Mouse (Mus musculus) olfactory bulb, adult 2 months (tissue): ENCODE data around the gene Zfp385b. TPM values are rescaled to one million over a fixed set of nuclear protein-coding genes. Genes with fewer than 3 reads are reported as not detected.

Experiments used
- H3K27ac ChIP-seq: fragments of 200-500 bp; 2 replicates; pipeline ENCODE4 v1.5.1; 2012; ENCODE audit warnings: low read depth, low read length; ENCODE audit not compliant: insufficient read depth
- H3K4me1 ChIP-seq: fragments of 200-500 bp; 2 replicates; pipeline ENCODE4 v1.6.1; 2012; ENCODE audit warnings: low read length; ENCODE audit not compliant: control insufficient read depth, insufficient read depth
- H3K4me3 ChIP-seq: fragments of 200-500 bp; 2 replicates; pipeline ENCODE4 v1.5.1; 2012; ENCODE audit warnings: mild to moderate bottlenecking, low read depth, low read length, moderate library complexity; ENCODE audit not compliant: insufficient read depth
- CTCF ChIP-seq: fragments of 200-500 bp; IDR thresholded peaks from 2 replicates; pipeline ENCODE4 v1.5.1; 2012; ENCODE audit warnings: low read depth, mild to moderate bottlenecking, low read length, moderate library complexity; ENCODE audit not compliant: insufficient read depth
- POLR2A ChIP-seq: fragments of 200-500 bp; IDR thresholded peaks from 2 replicates; pipeline ENCODE4 v1.6.1; 2012; ENCODE audit warnings: mild to moderate bottlenecking, low read depth, low read length, moderate library complexity; ENCODE audit not compliant: insufficient read depth
- WGBS: fragments of 180-500 bp; shearing (Covaris S2); methylation state at CpG from one replicate; pipeline ENCODE4 v1.1.7; 2018; 5-methylcytosine and 5-hydroxymethylcytosine counted together
- polyA plus RNA-seq: library from polyadenylated mRNA; stranded (reverse); fragments of >200 nt; gene quantifications from 2 replicates; pipeline ENCODE4 v1.2.4, GENCODE M21; 2012; ENCODE audit warnings: low replicate concordance; ENCODE audit not compliant: missing spikeins, insufficient read depth, insufficient read length

The Zfp385b gene
- polyA plus RNA-seq, 1 experiment: not detected

DNA sequence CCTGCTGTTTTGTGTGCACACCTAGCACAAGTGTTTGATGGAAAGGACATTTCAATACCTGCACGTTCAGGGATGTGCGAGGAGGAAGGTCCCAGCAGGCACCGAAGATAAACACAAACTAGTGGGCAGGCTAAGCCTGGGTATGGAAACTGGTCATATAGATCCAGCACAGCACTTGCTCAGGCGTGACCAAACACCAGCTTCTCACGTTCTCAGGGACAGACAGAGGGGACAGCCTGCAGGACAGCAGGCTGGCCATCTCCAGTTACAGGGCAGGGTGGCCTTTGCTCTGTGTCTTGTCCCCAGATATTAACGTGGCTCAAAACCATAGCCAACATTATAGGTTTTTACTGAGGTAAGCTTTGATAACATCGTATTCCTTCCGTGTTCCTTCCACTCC is 128.3 kb downstream of the Zfp385b start:
- H3K4me1 ChIP-seq: peaks cover 18% of the 10 kb centered on the region
- no peak overlapping the region for H3K27ac ChIP-seq
- TF ChIP-seq POLR2A: no peak
- no peak for TF ChIP-seq CTCF
- H3K4me3 ChIP-seq: no peak overlapping the region
- 74% methylated on average over 8 of the region's 8 CpGs for WGBS

- Histone ChIP-seq H3K4me1 (peaks cover 18% of the 10 kb centered on the region), H3K27ac (no peak overlapping the region), H3K4me3 (no peak overlapping the region)
- no peak for TF ChIP-seq CTCF
- TF ChIP-seq POLR2A: no peak
- 77% methylated on average over 8 of the region's 8 CpGs for WGBS
Measured at GRCm38 (mm10) chr2:77690316-77690715, 129.1 kb downstream of the Zfp385b start.

DNA sequence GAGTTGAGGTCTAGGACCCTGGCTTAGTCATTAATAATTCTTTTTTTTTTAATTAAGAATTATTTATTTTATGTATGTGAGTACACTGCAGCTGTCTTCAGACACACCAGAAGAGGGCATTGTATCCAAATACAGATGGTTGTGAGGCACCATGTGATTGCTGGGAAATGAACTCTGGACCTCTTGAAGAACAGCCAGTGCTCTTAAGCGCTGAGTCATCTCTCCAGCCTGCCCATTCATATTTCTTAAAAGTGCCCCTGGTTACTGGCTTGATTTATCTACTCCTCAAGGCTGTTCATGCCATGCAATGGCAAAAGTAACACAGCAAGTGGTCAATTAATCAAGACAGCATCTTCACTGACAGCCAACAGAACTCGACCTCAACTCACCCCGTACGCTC is 130.8 kb downstream of the Zfp385b start:
- 91% methylated on average over 4 of the region's 4 CpGs for WGBS

GRCm38 (mm10) chr2:77684088-77684487 is 135.4 kb downstream of the Zfp385b start:
- TF ChIP-seq CTCF (no peak), POLR2A (no peak)
- no peak overlapping the region for H3K27ac ChIP-seq
- WGBS: 41% methylated on average over 3 of the region's 3 CpGs
- H3K4me1 ChIP-seq: peaks cover 2% of the 10 kb centered on the region; the same call in 1 of the 2 replicates
- no peak overlapping the region for H3K4me3 ChIP-seq

More for the DNA sequence above, 130.8 kb downstream of the Zfp385b start:
- no peak overlapping the region for H3K4me3 ChIP-seq
- no peak for TF ChIP-seq POLR2A
- no peak for TF ChIP-seq CTCF
- peaks cover 13% of the 10 kb centered on the region for H3K4me1 ChIP-seq
- H3K27ac ChIP-seq: no peak overlapping the region

GRCm38 (mm10) chr2:77682205-77682604 is 137.2 kb downstream of the Zfp385b start:
- WGBS: 46% methylated on average over 5 of the region's 5 CpGs
- Histone ChIP-seq H3K4me3 (no peak overlapping the region), H3K27ac (no peak overlapping the region), H3K4me1 (peaks cover 2% of the 10 kb centered on the region; the same call in 1 of the 2 replicates)
- TF ChIP-seq POLR2A: no peak
- no peak for TF ChIP-seq CTCF

DNA sequence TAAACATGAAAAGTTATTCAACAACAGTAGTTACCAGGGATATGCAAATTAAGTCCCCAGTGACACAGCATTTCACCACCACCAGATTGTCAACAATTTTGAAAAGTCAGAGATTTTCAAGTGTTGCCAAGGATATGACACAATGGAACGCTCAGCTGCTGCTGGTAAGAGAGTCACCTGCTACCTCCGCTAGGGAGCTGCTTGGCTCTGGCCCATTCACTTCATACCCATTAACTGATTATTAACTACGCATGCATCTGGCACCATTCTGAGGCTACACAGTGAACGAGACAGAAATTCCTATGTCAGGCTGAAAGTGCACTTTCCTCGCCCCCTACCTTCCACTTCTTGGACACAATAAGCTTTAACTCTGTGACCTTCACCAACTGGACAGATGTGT is 137.7 kb downstream of the Zfp385b start:
- H3K4me3 ChIP-seq: no peak overlapping the region
- 39% methylated on average over 5 of the region's 5 CpGs for WGBS
- H3K4me1 ChIP-seq: peaks cover 1% of the 10 kb centered on the region; the same call in 1 of the 2 replicates
- no peak overlapping the region for H3K27ac ChIP-seq
- TF ChIP-seq POLR2A (no peak), CTCF (no peak)

DNA sequence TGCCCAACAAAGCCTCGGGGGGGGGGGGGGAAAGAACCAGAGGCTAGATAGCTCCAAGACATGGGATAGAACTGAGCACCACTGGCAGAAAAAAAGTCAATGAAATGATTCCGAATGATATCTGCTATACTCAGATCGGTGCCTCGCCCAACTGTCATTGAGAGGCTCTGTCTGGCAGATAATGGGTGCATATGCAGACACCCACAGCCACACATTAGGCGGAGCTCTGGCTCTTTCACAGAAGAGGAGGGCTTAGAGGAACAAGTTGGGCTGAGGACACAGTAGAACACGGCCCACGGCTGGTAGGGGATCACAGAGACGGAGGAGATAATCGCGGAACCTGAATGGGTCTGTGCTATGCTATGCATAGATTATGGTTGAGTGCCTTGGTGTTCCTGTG is 145.7 kb downstream of the Zfp385b start:
- 60% methylated on average over 10 of the region's 10 CpGs for WGBS
- TF ChIP-seq CTCF (no peak), POLR2A (no peak)
- no peak overlapping the region for H3K4me3 ChIP-seq
- peaks cover 13% of the 10 kb centered on the region for H3K4me1 ChIP-seq
- no peak overlapping the region; the same call in 1 of the 2 replicates for H3K27ac ChIP-seq

DNA sequence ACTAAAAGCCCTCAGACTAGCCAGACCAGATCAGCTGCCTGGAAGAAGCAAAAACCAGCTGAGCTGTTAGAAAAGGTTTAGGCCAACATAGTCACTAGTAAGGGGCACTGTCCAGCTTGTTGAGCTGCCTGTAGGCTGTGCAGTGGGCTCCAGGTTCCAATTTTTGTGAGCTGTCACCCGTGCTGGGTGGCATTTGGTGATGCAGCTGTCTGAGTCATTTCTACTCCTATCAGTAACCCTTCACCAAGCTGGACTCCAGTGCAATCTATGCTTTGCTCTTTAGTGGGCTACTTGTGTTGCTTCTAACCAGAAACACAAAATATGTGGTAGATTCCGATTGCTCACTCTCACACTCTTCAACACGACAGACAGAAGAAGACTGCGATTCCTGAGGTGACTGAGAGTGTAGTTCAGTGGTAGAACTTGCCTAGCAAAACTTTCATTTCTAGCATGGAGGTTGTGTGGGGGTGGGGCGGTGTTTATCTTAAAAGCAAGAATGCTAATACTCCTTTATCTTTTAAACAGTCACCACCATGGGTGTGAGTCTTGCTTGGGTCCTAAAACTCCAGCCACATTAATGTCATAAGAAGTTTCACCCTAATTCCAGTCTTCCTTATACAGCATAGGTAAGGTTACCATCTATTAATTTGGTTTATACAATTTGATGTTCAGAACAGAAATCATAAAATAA is 147.1 kb downstream of the Zfp385b start:
- Histone ChIP-seq H3K4me3 (no peak overlapping the region), H3K4me1 (peaks cover 13% of the 10 kb centered on the region), H3K27ac (no peak overlapping the region; the same call in 1 of the 2 replicates)
- TF ChIP-seq CTCF: no peak
- TF ChIP-seq POLR2A: no peak
- WGBS: 90% methylated on average over 5 of the region's 5 CpGs

DNA sequence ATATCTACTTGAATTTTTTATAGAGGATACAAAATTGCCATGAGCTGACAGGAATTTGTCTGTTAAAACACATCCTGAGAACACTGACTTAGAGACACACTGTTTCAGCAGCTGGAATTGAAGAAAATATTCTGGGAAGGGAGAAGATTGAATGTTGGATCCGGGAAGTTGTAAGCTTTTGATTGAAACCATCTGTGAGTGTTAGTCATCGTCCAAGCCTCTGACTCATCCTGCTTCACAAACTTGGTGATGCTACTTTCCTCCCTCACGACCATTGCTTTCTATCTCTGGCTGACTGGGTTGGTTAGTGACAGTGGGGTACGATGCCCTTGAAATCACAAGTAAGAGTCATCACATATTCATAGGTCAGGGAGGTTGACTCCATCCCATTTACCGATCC is 157.3 kb downstream of the Zfp385b start:
- H3K4me3 ChIP-seq: no peak overlapping the region
- H3K27ac ChIP-seq: no peak overlapping the region
- TF ChIP-seq CTCF: no peak
- TF ChIP-seq POLR2A: no peak
- peaks cover 4% of the 10 kb centered on the region for H3K4me1 ChIP-seq
- 34% methylated on average over 5 of the region's 5 CpGs for WGBS
